ENCODE assay signal across 1 mouse cellular context in the genomic region with DNA sequence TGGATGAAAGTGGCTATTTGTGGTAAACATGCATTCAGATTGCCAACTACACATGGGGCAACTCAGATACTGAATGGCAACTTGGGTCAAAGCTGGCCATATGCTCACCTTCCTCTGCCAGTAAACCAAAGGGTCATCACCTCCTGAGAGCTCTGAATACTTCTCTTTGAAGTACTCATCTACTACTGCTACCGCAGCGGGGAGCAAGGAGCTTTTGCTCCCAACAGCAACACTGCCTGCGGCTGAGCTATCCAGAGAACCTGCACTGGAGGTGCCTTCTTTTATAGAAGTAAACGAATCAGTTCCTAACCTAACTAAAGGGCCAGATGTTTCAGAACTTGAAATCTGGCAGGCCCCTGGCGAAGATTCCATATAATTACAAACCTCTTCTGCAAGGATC.
TF ChIP-seq lines count a peak whose summit lies in the region.

No protein-coding gene starts in this region.

TF ChIP-seq in CH12.LX, 34 proteins besides CTCF, POLR2A, EP300 and RAD21 (continued from another document):
- TF ChIP-seq UBTF (IDR thresholded peaks at IDR 0.05; ENCODE audit: low read depth, low read length) (no peak), ELF1 (IDR thresholded peaks at IDR 0.05; ENCODE audit: low read depth, low read length) (no peak), NRF1 (IDR thresholded peaks at IDR 0.05; ENCODE audit: low read depth, low read length) (no peak), RCOR1 (conservative IDR thresholded peaks at IDR 0.05; ENCODE audit: low read depth, low read length) (no peak), JUN (IDR thresholded peaks at IDR 0.05; ENCODE audit: insufficient read depth, low read depth, low read length) (no peak), ZC3H11A (IDR thresholded peaks at IDR 0.05; ENCODE audit: low read depth, low read length) (no peak), BHLHE40 (IDR thresholded peaks at IDR 0.05; ENCODE audit: low read depth, low read length) (no peak)
TF ChIP-seq in CH12.LX: peak in this region for 0.
